Mouse (Mus musculus): ENCODE measurements around the gene Yars. TPM values are rescaled to one million over a fixed set of nuclear protein-coding genes. Genes with fewer than 3 reads are reported as not detected.
A peak's percentile ranks its signal among the peaks of the same experiment; 100 is the strongest.

Yars gene
- polyA plus RNA-seq, 1 experiment from 2014 or later, result 80.2 TPM

- no peak for ATAC-seq (ENCODE audit: insufficient number of reproducible peaks, insufficient read depth, low FRiP score, low TSS enrichment, low read depth)
- no peaks in the 10 kb centered on the region for H3K9me3 ChIP-seq
- H3K4me2 ChIP-seq, result no peak overlapping the region
- 82% methylated on average over 7 of the region's 7 CpGs for whole genome bisulfite sequencing
- peaks cover 28% of the 10 kb centered on the region for H3K27me3 ChIP-seq
- H3K9ac ChIP-seq (replicated peaks), result no peak overlapping the region; the same call in 1 of the 2 replicates
- no peak overlapping the region for H3K4me3 ChIP-seq (replicated peaks)
- no peak overlapping the region for H3K27ac ChIP-seq
- H3K4me1 ChIP-seq (replicated peaks), result peaks cover 41% of the 10 kb centered on the region
- H3K36me3 ChIP-seq, result peaks cover 98% of the 10 kb centered on the region
Observed at GRCm38 (mm10) chr4:129220376-129221089, 31.0 kb downstream of the Yars start.

- Histone ChIP-seq H3K4me2 (no peak overlapping the region), H3K27me3 (peaks cover 32% of the 10 kb centered on the region), H3K4me3 (replicated peaks) (no peak overlapping the region), H3K9ac (replicated peaks) (0 out of 2 replicates have a peak overlapping the region, but pooled peaks have one; percentile 12), H3K9me3 (no peaks in the 10 kb centered on the region), H3K36me3 (peaks cover 91% of the 10 kb centered on the region), H3K4me1 (replicated peaks) (peaks cover 50% of the 10 kb centered on the region), H3K27ac (no peak overlapping the region)
- no peak for ATAC-seq (ENCODE audit: insufficient number of reproducible peaks, insufficient read depth, low FRiP score, low TSS enrichment, low read depth)
- WGBS, result 76% methylated on average over 23 of the region's 23 CpGs
Observed at GRCm38 (mm10) chr4:129221097-129222010, 31.8 kb downstream of the Yars start.

- no peak for ATAC-seq (ENCODE audit: insufficient number of reproducible peaks, insufficient read depth, low FRiP score, low TSS enrichment, low read depth)
- H3K4me2 ChIP-seq, result no peak overlapping the region
- no peaks in the 10 kb centered on the region for H3K9me3 ChIP-seq
- no peak overlapping the region for H3K27ac ChIP-seq
- 70% methylated on average over 31 of the region's 31 CpGs for WGBS
- peaks cover 59% of the 10 kb centered on the region for H3K4me1 ChIP-seq (replicated peaks)
- 0 out of 2 replicates have a peak overlapping the region, but pooled peaks have one; percentile 12 for H3K9ac ChIP-seq (replicated peaks)
- peaks cover 82% of the 10 kb centered on the region for H3K36me3 ChIP-seq
- H3K4me3 ChIP-seq (replicated peaks), result no peak overlapping the region
- peaks cover 34% of the 10 kb centered on the region for H3K27me3 ChIP-seq
Observed at GRCm38 (mm10) chr4:129222019-129222925, 32.7 kb downstream of the Yars start.

GRCm38 (mm10) chr4:129223421-129224281 lies 34.1 kb downstream of the Yars start:
- peak overlapping the region; percentile 51 for H3K9ac ChIP-seq (replicated peaks)
- H3K9me3 ChIP-seq, result no peaks in the 10 kb centered on the region
- 0 out of 2 replicates have a peak, but pooled peaks have one; percentile 33 for ATAC-seq (ENCODE audit: insufficient number of reproducible peaks, insufficient read depth, low FRiP score, low TSS enrichment, low read depth)
- no peak overlapping the region for H3K27ac ChIP-seq
- H3K27me3 ChIP-seq, result peaks cover 44% of the 10 kb centered on the region
- H3K4me3 ChIP-seq (replicated peaks), result peak overlapping the region; percentile 27
- peaks cover 65% of the 10 kb centered on the region for H3K4me1 ChIP-seq (replicated peaks)
- H3K36me3 ChIP-seq, result peaks cover 68% of the 10 kb centered on the region
- 35% methylated on average over 55 of the region's 55 CpGs for WGBS
- peak overlapping the region; percentile 55 for H3K4me2 ChIP-seq

- WGBS, result 96% methylated on average over 12 of the region's 12 CpGs
- Histone ChIP-seq H3K4me1 (replicated peaks) (peaks cover 60% of the 10 kb centered on the region), H3K27ac (no peak overlapping the region), H3K27me3 (peaks cover 44% of the 10 kb centered on the region), H3K9ac (replicated peaks) (no peak overlapping the region; the same call in 1 of the 2 replicates), H3K9me3 (no peaks in the 10 kb centered on the region), H3K4me3 (replicated peaks) (no peak overlapping the region), H3K36me3 (peaks cover 52% of the 10 kb centered on the region), H3K4me2 (no peak overlapping the region)
- ATAC-seq (ENCODE audit: insufficient number of reproducible peaks, insufficient read depth, low FRiP score, low TSS enrichment, low read depth), result no peak
Observed at GRCm38 (mm10) chr4:129225315-129225714, 35.8 kb downstream of the Yars start.

DNA sequence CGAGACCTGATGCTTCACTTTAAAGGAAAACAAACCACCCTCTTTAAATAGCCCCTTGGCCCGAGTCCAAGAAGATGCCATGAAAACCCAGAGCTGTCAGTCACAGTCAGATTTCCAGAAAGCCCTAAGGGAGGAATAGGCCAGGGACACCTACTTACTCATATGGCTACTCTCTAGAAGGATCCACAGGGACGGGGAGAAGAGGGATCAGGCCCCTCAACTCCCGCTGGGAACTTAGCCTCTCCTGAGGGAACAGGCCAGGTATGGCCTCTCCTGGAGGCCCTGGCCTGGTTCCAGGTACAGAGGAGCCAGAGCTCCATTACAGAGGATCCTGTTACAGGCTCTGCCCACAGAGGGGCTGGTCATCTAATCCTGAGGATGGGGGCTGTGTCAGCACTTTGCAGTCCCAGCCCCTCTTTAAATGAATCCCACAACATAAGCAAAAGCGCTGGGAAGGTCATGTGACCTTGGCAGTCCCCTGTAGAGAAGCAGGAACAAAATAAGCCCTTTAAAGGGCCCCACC lies 36.9 kb downstream of the Yars start:
- peaks cover 65% of the 10 kb centered on the region for H3K4me1 ChIP-seq (replicated peaks)
- H3K4me3 ChIP-seq (replicated peaks), result peak overlapping the region; percentile 30; the same call in 1 of the 2 replicates
- H3K9ac ChIP-seq (replicated peaks), result no peak overlapping the region
- H3K4me2 ChIP-seq, result peak overlapping the region; percentile 58
- H3K27me3 ChIP-seq, result peaks cover 44% of the 10 kb centered on the region
- H3K36me3 ChIP-seq, result peaks cover 40% of the 10 kb centered on the region; the same call in 1 of the 2 replicates
- ATAC-seq (ENCODE audit: insufficient number of reproducible peaks, insufficient read depth, low FRiP score, low TSS enrichment, low read depth), result no peak
- peak overlapping the region; percentile 57 for H3K27ac ChIP-seq
- WGBS, result 19% methylated on average over 5 of the region's 5 CpGs
- no peaks in the 10 kb centered on the region for H3K9me3 ChIP-seq

DNA sequence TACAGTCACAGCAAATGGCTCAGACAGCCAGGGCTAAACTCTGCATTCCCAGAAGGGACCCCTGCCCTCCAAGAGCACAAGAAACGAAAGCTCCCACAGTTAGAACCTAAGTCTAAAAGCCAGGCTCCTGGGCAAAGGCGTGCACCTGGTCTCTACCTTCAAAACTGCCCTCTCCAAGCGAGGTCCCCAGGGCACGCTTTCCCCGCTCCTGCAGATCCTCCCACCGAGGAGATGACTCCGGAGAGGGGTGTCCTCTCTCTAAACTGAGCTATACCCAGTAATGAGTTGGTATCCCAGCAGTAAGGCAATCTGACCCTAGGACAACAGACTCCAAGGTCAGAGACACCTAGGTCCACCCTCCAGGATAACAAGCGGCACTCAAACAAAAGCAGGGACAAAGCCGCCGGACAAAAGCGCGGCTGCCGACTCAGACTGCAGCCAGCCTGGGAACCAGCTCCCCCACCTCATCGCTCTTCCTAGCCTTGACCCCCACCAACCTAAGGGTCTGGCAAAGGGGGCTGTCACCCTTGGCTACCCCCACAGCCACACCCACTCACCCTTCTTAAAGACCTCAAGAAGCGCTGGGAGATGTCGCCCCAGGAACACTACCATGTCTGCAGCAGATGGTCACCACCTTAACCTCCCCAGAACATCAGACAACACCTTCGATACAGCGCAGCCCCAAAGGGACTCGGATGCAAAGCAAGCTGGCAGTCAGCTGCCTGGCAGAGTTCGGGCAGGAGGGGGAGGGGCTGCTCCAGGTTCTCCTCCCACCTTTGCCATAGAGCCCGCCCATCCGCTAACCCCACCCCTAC lies 37.8 kb downstream of the Yars start:
- Histone ChIP-seq H3K36me3 (peaks cover 36% of the 10 kb centered on the region; the same call in 1 of the 2 replicates), H3K9me3 (no peaks in the 10 kb centered on the region), H3K27me3 (peaks cover 36% of the 10 kb centered on the region), H3K9ac (replicated peaks) (peak overlapping the region; percentile 51), H3K4me1 (replicated peaks) (peaks cover 69% of the 10 kb centered on the region), H3K4me3 (replicated peaks) (peak overlapping the region; percentile 30), H3K4me2 (peak overlapping the region; percentile 58), H3K27ac (peak overlapping the region; percentile 32; the same call in 1 of the 2 replicates)
- ATAC-seq (ENCODE audit: insufficient number of reproducible peaks, insufficient read depth, low FRiP score, low TSS enrichment, low read depth), result no peak
- 9% methylated on average over 22 of the region's 22 CpGs for WGBS

DNA sequence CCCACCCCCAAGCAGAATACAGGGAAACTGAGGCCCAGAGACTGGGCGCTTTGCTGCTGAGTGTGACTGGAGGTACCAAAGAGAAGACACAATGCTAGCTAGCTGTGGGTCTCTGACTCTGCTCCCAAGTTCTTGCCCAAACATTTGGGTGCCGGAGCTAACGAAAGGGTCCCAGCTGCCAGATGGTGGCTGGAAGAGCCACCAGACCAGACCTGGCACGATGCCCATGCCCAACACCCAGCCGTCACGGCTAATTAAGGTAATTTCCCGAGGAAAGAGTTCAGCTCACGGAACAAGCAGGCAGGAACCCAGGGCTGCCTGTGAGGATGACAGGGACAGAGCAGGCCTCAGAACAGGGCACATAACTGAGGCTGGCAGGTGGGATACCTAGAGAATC lies 38.4 kb downstream of the Yars start:
- peaks cover 67% of the 10 kb centered on the region for H3K4me1 ChIP-seq (replicated peaks)
- H3K9ac ChIP-seq (replicated peaks), result peak overlapping the region; percentile 51; the same call in 1 of the 2 replicates
- peak overlapping the region; percentile 58 for H3K4me2 ChIP-seq
- WGBS, result 25% methylated on average over 8 of the region's 8 CpGs
- H3K27ac ChIP-seq, result no peak overlapping the region
- peaks cover 30% of the 10 kb centered on the region; the same call in 1 of the 2 replicates for H3K36me3 ChIP-seq
- H3K9me3 ChIP-seq, result no peaks in the 10 kb centered on the region
- no peak for ATAC-seq (ENCODE audit: insufficient number of reproducible peaks, insufficient read depth, low FRiP score, low TSS enrichment, low read depth)
- H3K4me3 ChIP-seq (replicated peaks), result peak overlapping the region; percentile 30
- peaks cover 30% of the 10 kb centered on the region for H3K27me3 ChIP-seq

GRCm38 (mm10) chr4:129230926-129231325 lies 41.4 kb downstream of the Yars start:
- Histone ChIP-seq H3K4me2 (no peak overlapping the region), H3K4me3 (replicated peaks) (no peak overlapping the region), H3K4me1 (replicated peaks) (peaks cover 49% of the 10 kb centered on the region), H3K36me3 (0 out of 2 replicates have a peak, but pooled peaks cover 5% of the 10 kb centered on the region), H3K9ac (replicated peaks) (no peak overlapping the region), H3K27ac (no peak overlapping the region), H3K9me3 (no peaks in the 10 kb centered on the region), H3K27me3 (peaks cover 12% of the 10 kb centered on the region; the same call in 1 of the 2 replicates)
- 64% methylated on average over 8 of the region's 8 CpGs for WGBS
- ATAC-seq (ENCODE audit: insufficient number of reproducible peaks, insufficient read depth, low FRiP score, low TSS enrichment, low read depth), result no peak

All from limb, embryonic 12.5 days (tissue).